Mouse (Mus musculus): Measurements from ENCODE around the gene Cfap77. TPM values are rescaled to one million over a fixed set of nuclear protein-coding genes. Genes with fewer than 3 reads are reported as not detected.
"Not testable (repeated sequence)": the region's sequence is repeated elsewhere in the genome, so short reads cannot be mapped to it uniquely, and the experiment has no call there.

Cfap77 gene
- not detected for total RNA-seq (2021)
- long read RNA-seq, experiment 1 = 0 reads
- long read RNA-seq, experiment 2, partial matches to known transcripts = 0 of 207 reads
- long read RNA-seq, experiment 2, other reads (novel, unspliced or antisense) = 207 of 207 reads

GRCm38 (mm10) chr2:29054991-29055390 lies at the start of gene Cfap77:
Gene Cfap77, minus strand, starts transcription at chr2:29055066.
- DNase-seq = peak; percentile 42

- DNase-seq = not testable (repeated sequence)
Observed at GRCm38 (mm10) chr2:29102416-29103377, 47.8 kb upstream of the Cfap77 start.

GRCm38 (mm10) chr2:29100822-29101534 lies 46.1 kb upstream of the Cfap77 start:
- no peak for DNase-seq

- no peak for DNase-seq
Observed at GRCm38 (mm10) chr2:29099646-29100045, 44.8 kb upstream of the Cfap77 start.

- DNase-seq = no peak
Observed at GRCm38 (mm10) chr2:29098786-29099185, 43.9 kb upstream of the Cfap77 start.

GRCm38 (mm10) chr2:29097955-29098354 lies 43.1 kb upstream of the Cfap77 start:
- DNase-seq = not testable (repeated sequence)

- no peak for DNase-seq
Observed at GRCm38 (mm10) chr2:29097465-29097864, 42.6 kb upstream of the Cfap77 start.

- DNase-seq = no peak
Observed at GRCm38 (mm10) chr2:29096751-29097150, 41.9 kb upstream of the Cfap77 start.

GRCm38 (mm10) chr2:29095674-29096073 lies 40.8 kb upstream of the Cfap77 start:
- DNase-seq = no peak

- DNase-seq = not testable (repeated sequence)
Observed at GRCm38 (mm10) chr2:29089276-29089675, 34.4 kb upstream of the Cfap77 start.

GRCm38 (mm10) chr2:29086026-29086425 lies 31.2 kb upstream of the Cfap77 start:
- DNase-seq = no peak

- DNase-seq = no peak
Observed at GRCm38 (mm10) chr2:29081965-29082364, 27.1 kb upstream of the Cfap77 start.

GRCm38 (mm10) chr2:29076226-29076625 lies 21.4 kb upstream of the Cfap77 start:
- no peak for DNase-seq

GRCm38 (mm10) chr2:29075331-29076070 lies 20.6 kb upstream of the Cfap77 start:
- no peak for DNase-seq

- DNase-seq = no peak
Observed at GRCm38 (mm10) chr2:29074676-29075075, 19.8 kb upstream of the Cfap77 start.

- DNase-seq = no peak
Observed at GRCm38 (mm10) chr2:29066410-29066809, 11.5 kb upstream of the Cfap77 start.

- no peak for DNase-seq
Observed at GRCm38 (mm10) chr2:29065796-29066195, 10.9 kb upstream of the Cfap77 start.

GRCm38 (mm10) chr2:29060135-29060597 lies 5.3 kb upstream of the Cfap77 start, which contains the start of gene Ttf1:
Gene Ttf1, plus strand, starts transcription at chr2:29060262.
- peak; percentile 86 for DNase-seq

- DNase-seq = peak; percentile 8
Observed at GRCm38 (mm10) chr2:29054545-29054935, 326 bp downstream of the Cfap77 start.

GRCm38 (mm10) chr2:29053802-29054544 lies 893 bp downstream of the Cfap77 start:
- DNase-seq = no peak

GRCm38 (mm10) chr2:29052943-29053454 lies 1.9 kb downstream of the Cfap77 start:
- DNase-seq = peak; percentile 7

Measured in gastrocnemius, postnatal 25 days (tissue).